Mouse (Mus musculus): ENCODE measurements at regions not wholly inside any gene's neighbourhood (a gene's known extent, or its start where the extent isn't known, plus 50 kb on each side); places are given as distances from the start of the nearest gene placed in this dataset.
"Not testable (repeated sequence)": the region's sequence is repeated elsewhere in the genome, so short reads cannot be mapped to it uniquely, and the experiment has no call there.

- no peak for DNase-seq (ENCODE audit: low spot score in 2 of 2)
Observed at GRCm38 (mm10) chr8:112427721-112428389, 142.0 kb upstream of the Cntnap4 start.

- DNase-seq (ENCODE audit: low spot score in 2 of 2) = no peak
Observed at GRCm38 (mm10) chr8:112411968-112412367, 157.9 kb upstream of the Cntnap4 start.

DNA sequence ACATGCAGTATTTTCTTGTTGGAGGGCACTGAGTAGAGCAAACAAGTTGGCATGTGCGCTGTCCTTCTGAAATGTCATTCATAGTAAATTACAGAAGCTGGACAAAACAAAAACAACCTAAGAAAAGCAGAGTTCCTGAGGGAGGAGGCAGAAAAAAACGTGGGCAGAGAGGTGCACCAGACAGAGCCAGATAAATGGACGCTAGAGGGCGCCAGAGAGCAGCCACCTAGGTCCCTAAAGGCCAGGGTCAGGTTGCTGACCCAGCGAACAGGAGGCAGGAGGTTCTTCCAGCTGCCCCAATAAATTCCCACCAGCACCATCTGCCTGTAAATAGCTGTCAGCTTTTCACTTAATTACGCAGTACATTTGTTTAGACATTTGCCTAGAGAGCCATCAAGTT lies 158.6 kb upstream of the Cntnap4 start:
- DNase-seq (ENCODE audit: low spot score in 2 of 2) = peak in 1 of 2 experiments; percentile 26

- no peak for DNase-seq (ENCODE audit: low spot score in 2 of 2)
Observed at GRCm38 (mm10) chr8:112408211-112408735, 161.6 kb upstream of the Cntnap4 start.

DNA sequence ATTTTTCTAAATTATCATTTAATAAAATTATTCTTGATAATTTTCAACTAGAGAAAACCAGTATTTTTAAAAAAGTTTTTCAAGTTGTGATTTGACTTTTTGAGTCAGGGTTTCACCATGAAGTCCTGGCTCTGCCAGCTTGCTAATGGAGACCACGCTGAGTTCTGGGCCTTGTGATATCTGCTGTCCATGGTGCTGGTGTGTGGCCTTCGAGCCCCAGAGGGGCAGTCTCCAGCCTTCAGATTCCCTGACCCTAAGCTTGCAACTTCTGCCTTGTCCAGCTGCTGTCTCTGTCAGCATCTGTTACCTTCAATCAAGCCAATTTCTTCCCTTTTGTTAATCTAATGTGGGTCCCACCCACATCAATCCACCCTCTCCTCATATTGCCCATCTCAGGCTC lies 165.8 kb upstream of the Cntnap4 start:
- no peak for DNase-seq (ENCODE audit: low spot score in 2 of 2)

- no peak for DNase-seq (ENCODE audit: low spot score in 2 of 2)
Observed at GRCm38 (mm10) chr8:112397438-112397837, 172.4 kb upstream of the Cntnap4 start.

GRCm38 (mm10) chr8:112390108-112390507 lies 179.7 kb upstream of the Cntnap4 start:
- DNase-seq (ENCODE audit: low spot score in 2 of 2) = no peak

GRCm38 (mm10) chr8:112348323-112348722 lies 221.5 kb upstream of the Cntnap4 start:
- peak in 1 of 2 experiments; percentile 22 for DNase-seq (ENCODE audit: low spot score in 2 of 2)

- DNase-seq (ENCODE audit: low spot score in 2 of 2) = no peak
Observed at GRCm38 (mm10) chr8:112333171-112333570, 236.7 kb upstream of the Cntnap4 start.

DNA sequence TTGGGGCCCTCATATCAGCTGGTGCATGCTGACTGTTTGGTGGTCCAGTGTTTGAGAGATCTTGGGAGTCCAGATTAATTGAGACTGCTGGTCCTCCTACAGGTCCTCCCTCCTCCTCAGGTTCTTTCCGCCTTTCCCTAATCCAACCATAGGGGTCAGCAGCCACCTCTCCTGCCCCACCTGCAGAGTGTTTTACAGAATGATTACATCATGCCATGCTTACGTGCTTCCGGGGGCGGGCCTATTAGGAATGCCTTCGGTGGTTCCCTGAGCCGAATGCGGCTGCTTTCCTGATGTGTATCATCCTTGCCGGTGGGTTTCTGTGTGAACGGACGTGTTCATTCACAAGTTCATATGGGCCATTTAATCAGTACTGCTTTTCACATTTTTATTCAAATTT lies 237.8 kb upstream of the Cntnap4 start:
- DNase-seq (ENCODE audit: low spot score in 2 of 2) = no peak

DNA sequence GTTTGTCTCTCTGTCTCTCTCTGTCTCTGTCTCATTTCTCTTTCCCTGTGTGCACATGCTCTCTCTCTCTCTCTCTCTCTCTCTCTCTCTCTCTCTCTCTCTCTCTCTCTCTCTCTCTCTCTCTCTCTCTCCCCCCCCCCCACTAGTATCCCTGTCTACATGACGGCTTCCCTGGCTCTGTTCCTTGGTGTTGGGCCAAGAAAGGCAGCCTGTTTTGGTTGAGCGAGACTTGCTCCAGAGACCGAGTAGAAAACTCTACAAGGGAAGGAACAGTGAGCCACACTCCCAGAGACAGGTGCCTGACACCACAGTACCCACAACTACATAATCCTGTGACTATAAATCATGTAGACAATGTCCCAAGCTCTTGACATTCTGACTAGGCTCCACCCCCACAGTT lies 260.0 kb upstream of the Cntnap4 start:
- DNase-seq (ENCODE audit: low spot score in 2 of 2) = no peak

DNA sequence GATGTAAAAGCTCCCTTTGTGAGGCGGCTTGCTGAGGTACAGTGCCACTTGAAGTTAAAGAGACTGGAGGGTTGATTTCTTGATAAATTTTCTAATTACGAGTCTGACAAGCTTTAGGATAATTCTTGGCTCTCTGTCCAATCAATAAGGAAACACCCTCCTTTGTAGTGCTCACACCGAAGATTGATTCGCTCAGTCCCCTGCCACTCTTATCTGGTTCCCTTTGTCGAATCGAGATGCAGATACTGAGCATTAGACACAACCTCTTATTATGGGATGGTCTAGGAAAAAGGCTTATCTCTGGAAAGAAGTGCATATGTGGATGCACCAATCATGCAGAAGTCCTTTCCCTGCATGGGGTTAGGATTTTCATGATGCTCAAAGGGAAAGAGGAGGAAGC lies 261.5 kb upstream of the Cntnap4 start:
- no peak for DNase-seq (ENCODE audit: low spot score in 2 of 2)

GRCm38 (mm10) chr8:112297021-112297420 lies 272.8 kb upstream of the Cntnap4 start:
- no peak for DNase-seq (ENCODE audit: low spot score in 2 of 2)

GRCm38 (mm10) chr8:112283316-112283715 lies 268.5 kb upstream of the Gm6793 start:
- DNase-seq (ENCODE audit: low spot score in 2 of 2) = peak in 1 of 2 experiments; percentile 24

DNA sequence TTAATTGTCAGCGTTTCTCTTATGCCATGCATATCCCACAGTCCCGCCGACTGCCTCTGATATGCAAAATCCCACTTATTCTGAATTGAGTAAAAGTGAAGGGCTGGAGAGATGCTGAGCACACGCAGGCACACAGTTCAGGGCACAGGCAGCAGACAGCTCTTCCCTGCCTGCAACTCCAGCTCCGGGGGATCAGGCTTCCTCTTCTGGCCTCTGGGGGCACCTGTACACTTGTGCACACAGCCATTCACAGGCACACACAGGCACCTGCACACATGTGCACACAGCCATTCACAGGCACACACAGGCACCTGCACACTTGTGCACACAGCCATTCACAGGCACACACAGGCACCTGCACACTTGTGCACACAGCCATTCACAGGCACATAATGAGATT lies 254.8 kb upstream of the Gm6793 start:
- DNase-seq (ENCODE audit: low spot score in 2 of 2) = no peak

DNA sequence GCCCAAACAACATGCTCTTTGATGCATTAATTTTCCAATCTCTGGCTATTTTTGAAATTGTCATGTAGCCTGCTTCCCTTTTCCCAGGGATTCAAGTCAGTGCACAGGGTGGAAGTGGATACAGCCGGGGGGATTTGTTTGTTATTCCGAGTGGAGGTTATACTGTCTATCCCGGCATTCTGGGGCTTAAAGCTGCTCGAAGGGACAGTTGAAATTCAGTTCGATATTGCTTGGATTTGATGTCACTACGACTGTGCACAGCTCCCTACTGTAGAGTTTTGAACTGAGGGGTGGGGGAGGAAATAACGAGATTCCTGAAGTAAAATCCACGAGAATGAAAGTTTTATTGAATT lies 254.4 kb upstream of the Gm6793 start:
- no peak for DNase-seq (ENCODE audit: low spot score in 2 of 2)

DNA sequence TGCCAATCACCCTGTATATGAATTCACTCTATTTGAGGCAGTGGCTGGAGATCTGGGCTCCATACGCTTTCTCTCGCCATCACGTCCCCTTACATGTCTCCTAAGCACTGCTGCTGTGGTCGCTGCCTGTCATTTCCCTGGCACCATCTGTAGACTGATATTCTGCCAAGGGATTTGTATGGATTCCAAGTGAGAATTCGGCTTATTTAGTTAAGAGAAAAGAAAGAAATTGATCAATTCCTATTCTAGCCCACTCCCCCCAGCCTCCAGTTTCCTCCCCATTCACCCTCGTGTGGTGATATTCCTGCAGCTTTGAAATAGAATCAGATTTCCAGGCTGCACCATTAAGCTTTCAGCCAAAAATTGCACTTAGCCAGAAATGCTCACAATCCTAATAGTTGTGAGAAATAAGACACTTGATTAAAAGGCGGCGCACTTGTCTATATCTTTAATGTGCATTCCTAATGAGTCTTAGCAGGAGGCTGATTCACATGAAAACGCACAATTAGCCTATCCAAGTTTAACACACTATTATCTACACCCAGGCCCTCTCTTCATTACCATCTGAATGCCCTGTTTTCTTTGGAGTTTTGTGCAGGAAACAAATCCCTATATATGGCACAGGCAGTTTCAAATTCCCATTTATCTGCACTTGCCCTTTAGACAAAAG lies 253.8 kb upstream of the Gm6793 start:
- peak; percentile 52 to 74 for DNase-seq (ENCODE audit: low spot score in 2 of 2)

DNA sequence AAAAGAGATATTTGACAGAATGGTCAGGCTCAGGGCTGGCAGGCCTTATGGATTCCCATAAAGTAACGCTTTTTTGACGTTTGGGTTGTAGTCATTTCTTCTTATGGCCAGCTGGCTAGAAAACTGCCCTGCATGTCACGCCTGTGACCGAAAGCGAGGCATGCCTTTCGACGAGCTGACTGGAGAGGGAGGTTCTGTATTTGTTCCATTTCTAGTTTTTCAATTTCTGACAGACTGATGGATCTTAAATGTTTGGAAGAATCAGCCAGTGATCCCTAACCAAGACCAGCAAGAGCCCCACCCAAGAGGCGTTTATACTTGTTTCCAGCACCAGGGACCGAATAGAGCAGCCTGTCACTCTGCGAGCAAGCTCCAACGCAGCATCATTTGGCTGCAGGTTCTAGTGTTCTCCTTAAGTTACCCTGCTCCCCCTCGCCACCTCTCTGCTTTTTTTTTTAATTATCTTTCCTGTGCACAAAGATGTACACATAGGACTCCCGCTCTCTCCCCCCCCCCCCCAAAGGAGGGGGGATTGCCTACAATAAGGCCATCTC lies 243.2 kb upstream of the Gm6793 start:
- no peak for DNase-seq (ENCODE audit: low spot score in 2 of 2)

DNA sequence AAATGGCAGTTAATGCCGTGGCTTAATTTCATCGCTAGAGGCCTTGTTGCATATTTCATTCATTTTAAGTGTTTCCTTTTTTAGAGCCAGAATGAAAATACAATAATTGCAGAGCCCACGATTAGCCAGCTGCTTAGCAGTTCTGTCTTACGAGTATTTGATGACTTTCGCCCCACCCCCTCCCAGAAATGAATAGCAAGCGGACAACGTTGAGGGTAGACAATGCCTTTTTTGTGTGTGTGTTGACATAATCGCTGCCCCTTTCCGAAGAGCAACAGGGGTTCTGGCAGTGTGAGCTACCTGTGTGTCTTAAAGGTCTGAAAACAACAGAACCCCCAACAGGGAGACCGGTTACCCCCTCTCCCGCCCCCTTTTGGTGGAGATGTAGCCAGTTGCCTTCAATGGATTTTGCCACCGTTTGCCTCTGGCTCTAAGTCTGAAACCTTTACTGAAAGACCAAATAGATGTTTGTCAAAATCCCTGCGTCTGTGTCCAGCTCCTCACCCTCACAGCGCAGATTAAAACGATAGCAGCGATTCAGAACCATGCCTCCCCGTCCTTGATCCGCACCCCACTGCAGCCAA lies 242.6 kb upstream of the Gm6793 start:
- DNase-seq (ENCODE audit: low spot score in 2 of 2) = no peak

- not testable (repeated sequence) for DNase-seq (ENCODE audit: low spot score in 2 of 2)
Observed at GRCm38 (mm10) chr8:112246629-112247028, 231.8 kb upstream of the Gm6793 start.

DNA sequence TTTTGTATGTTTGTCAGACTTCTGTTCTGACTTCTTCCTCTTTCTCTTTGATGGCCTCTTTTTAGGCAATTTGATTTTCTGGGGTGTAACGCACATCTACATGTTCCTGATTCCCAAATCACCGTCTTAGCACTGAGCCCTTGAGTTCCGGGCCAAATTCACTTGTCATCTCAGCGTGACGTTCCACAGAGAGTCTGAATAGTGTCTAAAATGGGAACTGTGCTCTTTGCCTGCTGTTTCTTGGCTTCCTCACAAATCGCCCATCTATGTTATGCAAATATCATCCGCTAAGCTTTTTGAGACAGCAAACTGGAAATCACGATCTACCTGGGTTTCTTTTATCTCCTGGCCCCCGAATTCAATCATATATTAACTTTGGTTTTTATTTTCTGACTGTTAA lies 223.8 kb upstream of the Gm6793 start:
- DNase-seq (ENCODE audit: low spot score in 2 of 2) = peak in 1 of 2 experiments; percentile 21

GRCm38 (mm10) chr8:112236751-112237150 lies 221.9 kb upstream of the Gm6793 start:
- not testable (repeated sequence) for DNase-seq (ENCODE audit: low spot score in 2 of 2)
